Mouse (Mus musculus) heart, adult 8-10 months (tissue): ENCODE measurements around the gene Zfp715. TPM values are rescaled to one million over a fixed set of nuclear protein-coding genes. Genes with fewer than 3 reads are reported as not detected.
"Not testable (repeated sequence)": the region's sequence is repeated elsewhere in the genome, so short reads cannot be mapped to it uniquely, and the experiment has no call there.

Experiments
- DNase-seq: peaks from one replicate; pipeline ENCODE4 v3.0.0; 2022; ENCODE audit warnings: low spot score
- total RNA-seq, 4 experiments: library from RNA; stranded (reverse); gene quantifications; 2 replicates each; pipeline ENCODE4 v1.2.4; 2022

Zfp715 gene
- total RNA-seq, 4 experiments from 2014 or later, result 14.9 to 16.4 (median 15.7) TPM

DNA sequence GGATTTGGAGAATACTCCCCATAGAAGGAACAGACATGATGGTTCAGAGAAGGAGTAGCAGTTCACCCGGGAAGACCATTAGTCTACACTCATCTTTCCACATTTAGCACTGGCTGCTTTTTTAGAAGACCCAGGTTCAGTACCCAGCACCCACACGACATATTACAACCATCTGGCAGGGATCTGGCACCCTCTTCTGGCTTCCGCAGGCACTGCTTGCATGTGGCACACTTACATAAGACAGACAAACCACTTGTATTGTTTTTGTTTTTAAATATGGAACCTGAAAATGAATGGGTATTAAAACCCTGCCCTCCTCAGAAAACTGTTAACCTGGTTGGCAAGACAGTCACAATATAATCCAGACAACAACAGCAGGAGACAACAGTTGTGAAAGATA is 21.6 kb downstream of the Zfp715 start:
- no peak for DNase-seq

DNA sequence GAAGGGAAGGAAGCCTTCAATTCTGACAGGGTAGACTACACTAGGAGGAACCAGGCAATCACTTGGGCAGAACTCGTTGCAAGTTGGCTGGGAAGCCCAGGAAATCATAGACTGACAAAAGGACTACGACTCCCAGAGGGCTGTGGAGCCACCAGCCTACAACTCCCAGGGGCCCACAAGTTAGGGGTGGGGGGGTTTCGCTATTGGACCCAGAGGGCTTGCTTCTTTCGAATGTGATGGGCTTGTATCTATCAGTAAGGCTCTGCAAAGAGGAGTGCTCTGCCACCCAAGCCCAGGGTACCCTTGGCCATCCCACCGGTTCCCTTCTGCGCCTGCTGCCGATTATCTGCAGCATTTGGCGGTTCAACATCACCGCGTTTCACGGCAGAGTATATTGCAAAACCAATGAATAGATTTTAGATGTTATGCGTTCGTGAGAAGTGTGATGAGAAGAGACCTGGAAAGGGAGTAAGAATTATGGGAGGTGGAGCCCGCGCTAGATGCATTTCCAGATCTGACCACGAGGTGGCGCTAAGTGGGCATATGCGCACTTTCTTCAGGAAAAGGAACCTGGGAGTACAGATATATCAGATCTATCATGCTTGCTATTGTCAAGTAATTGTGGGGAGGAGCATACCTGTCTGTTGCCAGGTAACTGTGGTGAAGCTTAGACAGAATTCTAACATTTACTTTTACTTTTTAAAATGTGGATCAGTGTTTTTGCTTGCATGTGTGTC is 30.1 kb downstream of the Zfp715 start:
- peak; percentile 81 for DNase-seq

DNA sequence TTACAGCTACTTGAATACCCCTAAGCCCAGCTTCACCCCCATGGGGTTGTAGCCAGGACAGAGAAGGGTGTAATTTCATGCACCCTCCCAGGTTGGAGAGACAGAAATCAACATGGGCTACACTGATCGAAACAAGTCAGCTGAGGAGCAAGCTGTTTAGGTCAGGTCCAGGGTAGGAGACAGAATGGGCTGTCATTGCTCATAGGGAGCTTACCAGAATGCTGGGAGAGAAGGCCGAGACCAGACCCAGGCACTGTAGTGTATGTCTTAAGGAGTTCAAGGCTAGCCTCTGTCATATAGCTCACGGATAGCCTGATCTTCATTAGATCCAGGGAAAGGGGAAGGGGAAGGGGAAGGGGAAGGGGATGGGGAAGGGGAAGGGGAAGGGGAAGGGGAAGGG is 30.6 kb downstream of the Zfp715 start:
- DNase-seq, result no peak

DNA sequence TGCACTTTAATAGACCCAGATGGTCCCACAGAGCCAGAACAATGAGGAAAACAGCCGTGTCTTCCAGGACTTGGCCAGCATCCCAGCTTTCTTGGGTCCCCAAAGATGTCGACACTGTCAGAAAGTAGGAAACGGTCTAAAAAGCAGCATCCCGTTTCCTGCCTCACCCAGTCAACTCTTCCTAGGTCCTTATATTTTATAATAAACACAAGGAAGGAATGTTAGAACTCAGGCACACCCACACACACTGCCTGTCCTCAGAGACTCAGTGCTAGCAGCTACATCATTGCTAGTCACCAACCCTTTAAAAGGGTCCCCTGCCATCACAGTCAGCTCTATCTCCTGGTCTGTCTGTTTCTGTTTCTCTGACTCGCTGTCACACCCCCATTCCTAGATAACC is 35.7 kb downstream of the Zfp715 start:
- DNase-seq, result peak; percentile 19

DNA sequence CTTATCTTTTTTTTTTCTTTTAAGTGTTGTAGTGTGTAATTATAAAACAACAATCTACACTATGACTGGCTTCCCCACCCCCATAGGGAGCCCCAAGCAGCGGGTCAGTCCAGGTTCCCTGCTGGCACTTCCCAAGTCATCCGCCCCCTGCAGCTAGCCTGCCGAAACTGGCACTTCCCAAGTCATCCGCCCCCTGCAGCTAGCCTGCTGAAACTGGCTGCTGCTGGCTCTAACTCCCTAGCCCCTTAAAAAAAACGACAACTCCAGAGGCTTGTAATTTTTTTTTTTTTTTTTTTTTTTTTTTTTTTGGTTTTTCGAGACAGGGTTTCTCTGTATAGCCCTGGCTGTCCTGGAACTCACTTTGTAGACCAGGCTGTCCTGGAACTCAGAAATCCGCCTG is 36.9 kb downstream of the Zfp715 start:
- DNase-seq, result not testable (repeated sequence)

DNA sequence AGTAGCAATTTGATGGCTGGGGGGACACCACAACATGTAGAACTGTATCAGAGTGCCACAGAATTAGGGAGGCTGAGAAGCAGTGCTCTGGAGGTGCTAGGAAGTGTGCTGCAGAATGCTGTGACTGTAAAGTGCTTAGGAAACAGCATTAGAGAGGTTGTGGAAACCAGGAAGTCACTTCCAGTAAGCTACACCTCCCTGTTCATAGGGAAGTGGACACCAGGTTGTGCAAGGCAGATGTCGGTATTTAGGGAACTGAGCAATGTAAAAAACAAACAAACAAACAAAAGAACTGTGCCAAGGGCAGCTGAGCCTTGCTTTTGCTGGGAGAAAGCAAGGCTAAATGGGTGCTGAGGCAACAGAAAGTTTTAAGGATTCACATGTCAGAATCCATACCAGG is 39.6 kb downstream of the Zfp715 start:
- no peak for DNase-seq

DNA sequence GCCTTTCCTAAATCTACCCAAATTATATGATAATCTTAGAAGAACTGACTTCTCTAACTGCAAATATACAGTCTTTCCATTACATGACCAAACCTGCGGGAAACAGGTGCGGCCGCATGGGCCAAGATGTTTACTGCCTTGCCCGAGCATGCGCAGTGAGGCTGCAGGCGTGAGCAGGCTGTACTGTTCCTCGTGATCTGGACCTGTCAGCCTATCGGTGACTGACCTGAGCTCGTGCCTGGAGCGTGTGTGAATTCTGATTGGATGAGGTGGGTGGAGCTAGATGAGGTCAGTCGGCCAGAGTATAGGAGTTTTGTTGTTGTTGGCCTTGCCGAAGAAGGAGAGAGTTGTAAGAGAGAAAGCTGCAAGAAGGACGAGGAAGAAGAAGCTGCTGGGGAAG is 45.7 kb downstream of the Zfp715 start:
- not testable (repeated sequence) for DNase-seq

DNA sequence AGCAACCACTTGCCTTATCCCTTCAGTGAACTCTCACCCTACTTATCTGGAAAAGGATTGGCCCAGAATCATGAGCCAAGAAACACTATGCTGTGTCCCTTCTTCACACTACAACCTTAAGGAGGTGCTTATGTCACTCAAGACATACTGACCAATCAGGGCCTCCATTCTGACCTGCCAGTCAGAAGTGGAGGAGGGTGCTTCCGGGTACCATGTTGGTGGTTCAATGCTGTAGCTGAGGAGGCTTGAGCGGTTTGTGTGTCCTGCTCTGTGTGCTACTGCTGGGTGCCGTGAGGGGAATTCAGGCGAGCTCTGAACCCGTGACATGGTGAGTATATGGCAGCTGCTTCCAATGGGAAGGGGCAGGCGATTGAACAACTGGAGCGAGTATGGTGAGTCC is 59.6 kb downstream of the Zfp715 start:
- no peak for DNase-seq

DNA sequence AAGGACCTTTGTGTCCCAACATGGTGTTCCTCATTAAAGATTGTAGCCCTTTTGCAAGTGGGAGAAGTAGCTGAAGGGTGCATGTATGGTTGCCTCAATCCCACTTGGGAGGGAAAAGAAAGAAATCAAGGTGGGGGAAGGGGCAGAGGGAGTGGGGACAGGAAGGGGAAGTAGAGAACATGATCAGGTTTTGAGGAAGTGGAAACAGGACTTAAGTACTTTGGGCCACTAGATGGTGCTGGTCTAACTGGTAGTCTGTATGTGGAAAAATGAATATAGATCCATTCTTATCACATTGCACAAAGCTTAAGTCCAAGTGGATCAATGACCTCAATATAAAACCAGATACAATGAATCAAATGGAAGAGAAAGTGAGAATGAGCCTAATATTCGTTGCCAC is 62.4 kb downstream of the Zfp715 start:
- peak; percentile 3 for DNase-seq

Other genes starting within 250 kb of the Zfp715 start
- gene Zfp936, start 199.1 kb downstream of the Zfp715 start, total RNA-seq, result not detected
- gene Siglecf, start 38.0 kb upstream of the Zfp715 start, total RNA-seq, result not detected
- gene Siglecg, start 94.9 kb upstream of the Zfp715 start, total RNA-seq, result under 1 TPM; 0.06 to 0.69 (median 0.15) TPM
- gene Lim2, start 114.4 kb upstream of the Zfp715 start, total RNA-seq, result under 1 TPM in 1 of 4 experiments, not detected in 3; 0.32 TPM
- gene Nkg7, start 123.8 kb upstream of the Zfp715 start, total RNA-seq, result 1 to 10 TPM in 1 of 4 experiments, not detected in 3; 1.1 TPM
- not detected for gene Cldnd2, start 127.5 kb upstream of the Zfp715 start, total RNA-seq
- gene Etfb, start 130.8 kb upstream of the Zfp715 start, total RNA-seq, result 1,000 to 10,000 TPM; 1,243 to 1,357 (median 1,292) TPM
- 1 to 10 TPM in 2 of 4 experiments, under 1 TPM in 2; 0.44 to 1.3 (median 0.94) TPM for gene Gm45233, start 130.8 kb upstream of the Zfp715 start, total RNA-seq
- gene Vsig10l, start 149.9 kb upstream of the Zfp715 start, total RNA-seq, result 1 to 10 TPM in 2 of 4 experiments, under 1 TPM in 2; 0.71 to 4.4 (median 1.6) TPM
- under 1 TPM; 0.09 to 0.38 (median 0.24) TPM for gene Iglon5, start 176.8 kb upstream of the Zfp715 start, total RNA-seq
- gene 4931406B18Rik, start 192.6 kb upstream of the Zfp715 start, total RNA-seq, result not detected
- gene Cd33, start 231.1 kb upstream of the Zfp715 start, total RNA-seq, result 1 to 10 TPM; 1.6 to 3.1 (median 2.7) TPM
- 1 to 10 TPM in 1 of 4 experiments, under 1 TPM in 3; 0.66 to 1.1 (median 0.88) TPM for gene Zfp658, start 249.0 kb upstream of the Zfp715 start, total RNA-seq